Mouse (Mus musculus): Measurements from ENCODE around the gene Rnf167. TPM values are rescaled to one million over a fixed set of nuclear protein-coding genes. Genes with fewer than 3 reads are reported as not detected.

Gene Rnf167
- total RNA-seq, 2 experiments from 2014 or later, result 72.6 to 80.7 TPM

Other genes with a start within 250 kb of the Rnf167 start
- 10 to 100 TPM; 17.3 to 21.3 TPM for gene Pelp1, start 237.2 kb upstream of the Rnf167 start, total RNA-seq (2021)
- gene Arrb2, start 214.6 kb upstream of the Rnf167 start, total RNA-seq (2021), result 10 to 100 TPM; 21.4 to 25.4 TPM
- gene Med11, start 195.3 kb upstream of the Rnf167 start, total RNA-seq (2021), result 10 to 100 TPM; 17.0 to 18.0 TPM
- 1 to 10 TPM; 2.8 to 2.9 TPM for gene Zmynd15, start 187.8 kb upstream of the Rnf167 start, total RNA-seq (2021)
- 10 to 100 TPM; 11.3 to 18.3 TPM for gene Cxcl16, start 187.3 kb upstream of the Rnf167 start, total RNA-seq (2021)
- not detected for gene Tm4sf5, start 142.0 kb upstream of the Rnf167 start, total RNA-seq (2021)
- gene Vmo1, start 132.6 kb upstream of the Rnf167 start, total RNA-seq (2021), result not detected
- not detected for gene Gltpd2, start 128.0 kb upstream of the Rnf167 start, total RNA-seq (2021)
- gene Psmb6, start 121.9 kb upstream of the Rnf167 start, total RNA-seq (2021), result 100 to 1,000 TPM; 271 to 281 TPM
- not detected for gene Gm40193, start 114.3 kb upstream of the Rnf167 start, total RNA-seq (2021)
- gene Pld2, start 107.2 kb upstream of the Rnf167 start, total RNA-seq (2021), result 1 to 10 TPM; 6.8 to 8.2 TPM
- 10 to 100 TPM; 45.8 to 49.6 TPM for gene Mink1, start 84.4 kb upstream of the Rnf167 start, total RNA-seq (2021)
- not detected for gene 4930544D05Rik, start 31.4 kb upstream of the Rnf167 start, total RNA-seq (2021)
- gene Chrne, start 28.0 kb upstream of the Rnf167 start, total RNA-seq (2021), result under 1 TPM in 1 of 2 experiments, not detected in 1; 0.38 TPM
- gene Gp1ba, start 8.1 kb upstream of the Rnf167 start, total RNA-seq (2021), result under 1 TPM in 1 of 2 experiments, not detected in 1; 0.22 TPM
- 100 to 1,000 TPM; 131 to 138 TPM for gene Slc25a11, start 244 bp downstream of the Rnf167 start, total RNA-seq (2021)
- gene Pfn1, start 7.4 kb downstream of the Rnf167 start, total RNA-seq (2021), result 100 to 1,000 TPM; 619 to 923 TPM
- gene Eno3, start 10.0 kb downstream of the Rnf167 start, total RNA-seq (2021), result 10 to 100 TPM; 29.0 to 44.2 TPM
- gene Spag7, start 22.2 kb downstream of the Rnf167 start, total RNA-seq (2021), result 10 to 100 TPM; 70.4 to 91.3 TPM
- gene Camta2, start 40.9 kb downstream of the Rnf167 start, total RNA-seq (2021), result 10 to 100 TPM; 43.7 to 54.7 TPM
- gene Inca1, start 52.9 kb downstream of the Rnf167 start, total RNA-seq (2021), result 10 to 100 TPM in 1 of 2 experiments, 1 to 10 TPM in 1; 6.8 to 14.0 TPM
- gene Kif1c, start 53.3 kb downstream of the Rnf167 start, total RNA-seq (2021), result 100 to 1,000 TPM; 153 to 212 TPM
- 1 to 10 TPM; 9.2 to 9.5 TPM for gene Zfp3, start 117.0 kb downstream of the Rnf167 start, total RNA-seq (2021)
- 1 to 10 TPM; 1.1 to 1.9 TPM for gene Scimp, start 165.4 kb downstream of the Rnf167 start, total RNA-seq (2021)
- 100 to 1,000 TPM; 125 to 136 TPM for gene Rabep1, start 197.5 kb downstream of the Rnf167 start, total RNA-seq (2021)